Mouse (Mus musculus): Measurements from ENCODE around the gene Lrrc8a.

Gene Lrrc8a

GRCm38 (mm10) chr2:30261064-30261736, 23.7 kb downstream of the Lrrc8a start:
- DNase-seq (ENCODE audit: low spot score in 2 of 2) = no peak

GRCm38 (mm10) chr2:30261921-30262839, 24.7 kb downstream of the Lrrc8a start:
- no peak for DNase-seq (ENCODE audit: low spot score in 2 of 2)

DNA sequence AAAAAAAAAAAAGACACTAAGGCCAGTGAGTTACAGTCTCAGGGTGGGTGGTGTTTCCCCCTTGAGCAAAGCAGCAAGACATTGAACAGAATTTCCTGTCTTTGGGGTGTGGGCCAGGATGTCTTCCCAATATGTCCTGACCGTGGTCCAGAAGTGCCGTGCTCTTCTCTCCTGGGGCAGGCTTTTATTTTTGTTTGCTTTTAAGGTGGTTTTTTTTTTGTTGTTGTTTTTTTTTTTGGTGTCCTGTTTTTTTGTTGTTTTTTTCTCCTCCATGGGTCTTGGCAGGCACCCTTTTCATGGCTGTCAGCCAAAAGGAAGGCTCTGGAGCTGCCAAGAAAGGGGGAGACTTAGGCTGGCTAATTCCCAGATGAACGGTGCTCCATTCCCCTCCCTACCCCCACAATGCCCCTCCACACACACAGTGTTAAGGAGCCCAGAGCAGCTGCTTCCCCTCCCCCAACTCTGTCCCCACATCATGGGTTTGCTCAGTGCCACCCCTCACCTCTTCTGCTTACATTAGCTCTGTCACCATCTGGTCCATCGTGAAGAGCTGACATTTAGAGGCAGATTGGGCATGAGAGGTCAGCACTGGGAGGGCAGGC, 25.4 kb downstream of the Lrrc8a start:
- DNase-seq (ENCODE audit: low spot score in 2 of 2) = no peak

DNA sequence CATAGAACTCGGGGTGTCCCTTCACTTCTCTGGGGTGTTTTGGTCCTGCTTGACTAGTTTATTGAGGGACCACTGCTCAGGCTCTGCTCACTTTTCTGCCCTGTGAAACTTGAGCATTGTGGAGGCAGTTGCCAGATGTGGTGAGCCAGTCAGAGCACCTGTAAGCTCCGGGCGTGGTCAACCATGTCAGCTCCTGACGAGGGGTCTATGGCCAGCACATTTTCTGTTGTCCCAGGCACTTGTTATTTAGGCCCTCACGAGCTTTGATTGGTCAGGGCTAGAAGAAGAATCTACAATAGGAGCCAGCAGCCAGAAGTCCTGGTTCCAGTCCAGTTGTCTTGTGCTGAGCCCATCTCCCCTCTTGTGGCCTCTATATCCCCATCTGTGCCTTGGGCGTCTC, 26.3 kb downstream of the Lrrc8a start:
- DNase-seq (ENCODE audit: low spot score in 2 of 2) = no peak

DNA sequence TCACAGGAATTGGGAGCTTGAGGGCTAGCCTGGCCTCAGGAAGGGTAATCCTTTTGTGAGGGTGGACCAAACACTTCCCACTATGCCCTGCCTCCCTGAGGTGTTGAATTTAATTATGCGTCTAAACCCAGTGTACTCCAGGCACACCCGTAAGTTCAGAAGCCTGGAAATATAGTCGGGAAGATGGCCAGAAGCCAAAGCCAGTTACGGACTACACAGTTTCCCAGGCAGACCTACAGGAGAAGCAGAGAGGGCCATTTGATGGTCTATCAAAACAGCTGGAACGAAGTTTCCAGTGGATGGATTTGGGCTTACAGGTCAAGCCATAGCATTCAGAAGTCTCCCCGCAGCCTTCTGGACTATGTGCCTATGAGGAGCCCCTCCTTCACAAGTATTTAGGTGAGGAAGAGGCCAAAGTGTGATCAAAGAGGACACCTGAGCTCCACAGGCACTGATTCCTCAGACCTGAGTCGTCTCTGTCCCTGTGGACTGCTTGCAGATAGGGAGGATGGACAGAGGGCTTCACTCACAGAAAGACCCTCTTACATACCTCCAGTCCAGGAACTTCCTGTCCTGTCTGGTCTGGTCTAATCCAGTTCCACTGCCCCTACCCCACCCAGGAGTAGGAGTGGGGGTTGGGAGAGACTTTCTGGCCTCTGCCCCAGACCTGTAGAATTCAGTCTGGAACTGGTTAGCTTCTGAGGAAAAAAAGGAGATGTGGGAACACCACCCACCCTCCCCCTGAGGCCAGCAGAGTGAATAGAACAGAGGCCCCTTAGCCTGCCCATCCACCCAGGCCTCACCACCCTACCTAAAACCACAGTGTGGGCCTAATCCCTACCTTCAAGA, 27.4 kb downstream of the Lrrc8a start:
- DNase-seq (ENCODE audit: low spot score in 2 of 2) = no peak

DNA sequence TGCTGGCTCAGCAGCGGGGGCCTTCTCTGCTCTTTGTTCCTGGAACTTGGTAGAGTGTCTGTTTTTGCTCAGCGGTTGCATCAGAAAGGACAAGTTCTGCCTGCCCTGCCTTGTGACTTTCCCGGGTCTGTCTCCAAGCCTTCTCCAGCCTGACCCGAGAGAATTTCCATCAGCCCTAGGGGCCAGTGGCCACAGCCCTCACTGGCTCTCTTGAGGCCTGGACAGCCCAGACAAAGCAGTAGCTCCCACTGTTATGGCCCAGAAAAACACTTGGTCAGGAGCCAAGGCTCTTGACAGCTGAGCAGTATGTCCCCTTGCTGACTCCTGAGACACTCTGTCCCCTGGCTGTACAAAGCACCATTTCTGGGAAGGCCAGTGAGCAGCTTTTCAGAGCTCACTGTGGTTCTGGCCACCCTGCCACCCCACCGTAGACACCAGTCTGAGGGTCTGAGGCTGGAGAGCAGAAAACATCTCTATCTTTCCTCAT, 28.3 kb downstream of the Lrrc8a start, which contains the start of gene Phyhd1:
Gene Phyhd1, plus strand, starts transcription at position 437 of the 487 bp plus-strand sequence.
- DNase-seq (ENCODE audit: low spot score in 2 of 2) = no peak

DNA sequence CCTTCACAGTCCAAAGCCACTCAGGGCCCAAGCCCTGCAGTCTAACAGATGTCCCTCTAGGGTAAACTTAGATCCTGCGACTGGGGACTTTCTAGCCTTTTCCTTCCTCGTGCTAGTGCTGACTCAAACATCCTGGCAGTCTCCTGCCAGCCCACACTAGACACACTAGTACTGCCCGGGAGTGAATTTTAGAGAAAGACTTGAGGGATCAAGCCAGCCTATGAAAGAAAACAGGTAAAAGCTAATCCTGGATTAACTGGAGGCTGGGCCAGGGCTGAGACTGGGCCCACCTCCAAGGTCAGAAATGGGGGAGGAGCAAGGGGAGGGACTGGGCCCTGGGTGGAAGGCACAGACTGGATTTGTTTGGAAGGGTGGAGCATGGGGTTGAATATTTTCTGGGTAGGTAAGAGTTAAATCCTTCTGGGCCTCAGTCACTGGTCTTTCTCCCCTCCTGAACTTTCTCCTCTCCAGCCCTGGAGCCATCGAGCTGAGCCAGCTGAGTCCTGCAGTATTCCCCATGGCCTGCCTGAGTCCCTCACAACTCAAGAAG, 29.0 kb downstream of the Lrrc8a start:
- DNase-seq (ENCODE audit: low spot score in 2 of 2) = no peak

DNA sequence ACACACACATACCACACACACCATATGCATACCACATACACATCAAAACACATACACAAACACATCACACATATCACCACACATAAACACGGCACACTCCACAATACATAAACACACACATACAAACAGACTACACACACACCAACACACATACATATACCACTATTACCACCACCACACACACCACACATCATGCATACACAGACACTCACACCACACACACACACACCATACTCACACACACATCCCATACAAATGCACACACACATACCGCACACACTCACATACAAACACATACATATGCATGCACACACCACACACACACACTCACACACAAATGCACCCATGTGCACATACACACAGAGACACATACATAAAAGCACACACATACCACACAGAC, 30.0 kb downstream of the Lrrc8a start:
- DNase-seq (ENCODE audit: low spot score in 2 of 2) = no peak

- DNase-seq (ENCODE audit: low spot score in 2 of 2) = no peak
Measured at GRCm38 (mm10) chr2:30268371-30268770, 30.9 kb downstream of the Lrrc8a start.

DNA sequence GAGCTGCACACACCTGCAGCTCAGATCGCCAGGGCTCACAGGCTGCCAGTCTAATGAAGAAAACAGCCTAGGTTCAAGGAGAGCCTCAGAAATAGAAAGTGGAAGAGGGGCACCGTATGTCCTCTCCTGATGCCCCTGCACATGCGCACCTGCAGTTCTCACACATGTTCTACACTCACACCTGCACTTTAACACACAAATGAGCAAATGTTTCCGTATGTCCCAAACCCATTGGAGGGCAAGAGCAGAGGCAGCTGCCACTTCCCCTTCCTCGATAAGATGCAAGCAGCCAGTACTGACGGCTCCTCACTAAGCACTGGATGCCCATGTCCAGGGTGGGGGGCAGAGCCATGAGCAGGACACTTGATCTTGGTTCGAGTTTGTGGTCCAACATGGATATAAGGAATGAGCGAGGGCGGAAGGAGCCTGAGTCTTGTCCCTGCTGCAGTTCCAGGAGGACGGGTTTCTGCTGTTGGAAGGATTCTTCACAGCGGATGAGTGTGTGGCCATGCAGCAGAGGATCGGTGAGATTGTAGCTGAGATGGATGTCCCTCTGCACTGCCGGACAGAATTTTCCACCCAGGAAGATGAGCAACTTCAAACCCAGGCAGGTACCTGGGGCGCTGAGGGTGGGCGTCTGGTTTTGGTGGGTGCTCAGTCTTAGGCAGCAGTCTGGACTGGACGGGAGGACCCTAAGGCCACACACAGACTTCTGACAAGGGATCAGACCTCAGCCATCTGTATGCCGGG, 31.9 kb downstream of the Lrrc8a start:
- DNase-seq (ENCODE audit: low spot score in 2 of 2) = no peak

DNA sequence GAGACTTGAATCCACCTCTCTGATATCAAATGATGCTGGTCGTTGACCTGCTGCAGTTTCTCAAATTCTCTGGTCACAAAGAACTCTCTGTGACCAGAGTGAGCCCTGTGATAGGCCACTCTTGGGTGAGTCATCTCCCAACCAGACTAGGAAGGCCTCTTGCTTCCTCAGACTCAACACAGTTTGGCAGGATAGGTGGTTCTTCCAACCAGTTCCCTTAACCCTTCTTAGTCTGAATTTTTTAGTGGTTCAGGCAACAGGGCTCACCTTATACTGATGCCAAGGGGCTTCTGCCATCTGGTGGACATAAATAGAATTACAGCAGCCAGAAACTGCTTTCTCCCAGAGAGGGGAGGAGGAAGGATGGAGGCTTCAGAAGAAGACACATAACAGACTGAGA, 32.6 kb downstream of the Lrrc8a start:
- peak; percentile 54 to 62 for DNase-seq (ENCODE audit: low spot score in 2 of 2)

GRCm38 (mm10) chr2:30280743-30281142, 43.2 kb downstream of the Lrrc8a start, which contains the start of gene Gm28038:
Gene Gm28038 (plus strand): TSS chr2:30281043.
- no peak for DNase-seq (ENCODE audit: low spot score in 2 of 2)

DNA sequence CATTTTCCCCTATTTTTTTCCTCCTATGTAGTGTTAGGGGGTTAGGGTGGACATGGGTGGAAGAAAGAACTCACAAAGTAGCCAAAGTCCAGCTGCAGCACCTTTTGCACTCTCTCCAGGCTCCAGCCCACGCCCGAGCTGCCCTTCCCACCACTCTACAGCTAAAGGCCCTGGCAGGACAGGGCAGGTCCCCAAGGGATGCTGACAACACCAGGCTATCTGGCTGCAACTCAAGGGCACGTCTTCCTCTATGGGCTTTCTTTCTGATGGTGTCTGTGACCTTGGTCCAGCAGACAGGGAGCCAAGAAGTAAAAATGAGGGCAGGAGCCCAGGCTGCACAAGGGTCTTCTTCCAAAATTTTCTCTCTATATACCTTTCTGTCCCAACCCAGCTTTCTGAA, 44.1 kb downstream of the Lrrc8a start:
- no peak for DNase-seq (ENCODE audit: low spot score in 2 of 2)

GRCm38 (mm10) chr2:30283193-30283592, 45.7 kb downstream of the Lrrc8a start:
- no peak for DNase-seq (ENCODE audit: low spot score in 2 of 2)

- DNase-seq (ENCODE audit: low spot score in 2 of 2) = no peak
Measured at GRCm38 (mm10) chr2:30285004-30285403, 47.5 kb downstream of the Lrrc8a start.

GRCm38 (mm10) chr2:30285416-30286181, 48.1 kb downstream of the Lrrc8a start:
- no peak for DNase-seq (ENCODE audit: low spot score in 2 of 2)

GRCm38 (mm10) chr2:30286192-30287026, 48.9 kb downstream of the Lrrc8a start, which contains the start of the genes Dolk and Nup188:
Gene Dolk (minus strand): TSS chr2:30286334.
Gene Nup188 (plus strand): TSS chr2:30286397.
- peak; percentile 95 to 97 for DNase-seq (ENCODE audit: low spot score in 2 of 2)

GRCm38 (mm10) chr2:30287027-30287373, 49.5 kb downstream of the Lrrc8a start:
- DNase-seq (ENCODE audit: low spot score in 2 of 2) = no peak

GRCm38 (mm10) chr2:30299525-30299924, 62.0 kb downstream of the Lrrc8a start:
- DNase-seq (ENCODE audit: low spot score in 2 of 2) = no peak
